Mouse (Mus musculus) thymus, postnatal 0 days (tissue): ENCODE results near the gene Csnk1g2. TPM values are rescaled to one million over a fixed set of nuclear protein-coding genes. Genes with fewer than 3 reads are reported as not detected.
A peak's percentile ranks its signal among the peaks of the same experiment; 100 is the strongest.
"Not testable (repeated sequence)": the region's sequence is repeated elsewhere in the genome, so short reads cannot be mapped to it uniquely, and the experiment has no call there.

Experiments
- DNase-seq: peaks from one replicate; pipeline ENCODE4 v3.0.0-alpha.2; 2015; ENCODE audit warnings: low spot score
- polyA plus RNA-seq: library from polyadenylated mRNA; unstranded; fragments of >200 nt; fragmentation: Nextera tagmentation; extraction: Ambion mirVana; gene quantifications from 2 replicates; pipeline ENCODE4 v1.2.1, GENCODE M21; 2015

The Csnk1g2 gene
- polyA plus RNA-seq, 1 experiment from 2014 or later: 160 TPM

DNA sequence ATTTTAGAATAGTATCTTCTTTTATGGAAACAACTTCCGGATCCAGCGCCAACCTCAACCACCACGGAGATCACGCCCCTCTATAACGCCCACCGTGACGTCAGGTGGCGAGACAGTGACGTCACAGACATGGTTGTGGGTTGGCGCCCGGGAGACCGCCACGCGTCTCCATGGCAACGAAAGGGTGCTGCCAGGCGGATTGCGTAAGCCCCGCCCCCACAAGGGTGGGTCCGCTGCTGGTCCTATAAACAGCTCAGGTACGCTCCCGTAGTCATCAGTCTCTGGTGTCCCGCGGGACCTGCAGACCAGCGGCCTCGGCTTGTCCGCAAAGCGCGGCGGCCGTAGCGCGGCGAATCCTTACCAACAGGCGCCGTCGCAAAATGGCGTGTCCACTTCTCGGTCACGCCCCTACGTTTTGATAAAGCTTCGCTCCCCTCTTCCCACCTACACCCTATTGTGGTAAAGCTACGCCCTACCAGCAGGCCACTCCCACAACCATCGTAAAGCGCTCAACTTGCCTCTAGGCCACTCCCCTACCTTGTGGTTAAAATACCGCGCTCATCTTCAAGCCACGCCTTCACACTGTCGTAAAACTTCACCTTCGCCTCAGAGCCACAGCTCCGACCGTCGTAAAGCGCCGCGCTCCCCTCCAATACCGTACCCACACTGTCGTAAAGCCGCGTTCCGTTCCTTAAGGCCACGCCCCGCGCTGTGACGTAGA, 538 bp upstream of the Csnk1g2 start:
- peak; percentile 100 for DNase-seq

DNA sequence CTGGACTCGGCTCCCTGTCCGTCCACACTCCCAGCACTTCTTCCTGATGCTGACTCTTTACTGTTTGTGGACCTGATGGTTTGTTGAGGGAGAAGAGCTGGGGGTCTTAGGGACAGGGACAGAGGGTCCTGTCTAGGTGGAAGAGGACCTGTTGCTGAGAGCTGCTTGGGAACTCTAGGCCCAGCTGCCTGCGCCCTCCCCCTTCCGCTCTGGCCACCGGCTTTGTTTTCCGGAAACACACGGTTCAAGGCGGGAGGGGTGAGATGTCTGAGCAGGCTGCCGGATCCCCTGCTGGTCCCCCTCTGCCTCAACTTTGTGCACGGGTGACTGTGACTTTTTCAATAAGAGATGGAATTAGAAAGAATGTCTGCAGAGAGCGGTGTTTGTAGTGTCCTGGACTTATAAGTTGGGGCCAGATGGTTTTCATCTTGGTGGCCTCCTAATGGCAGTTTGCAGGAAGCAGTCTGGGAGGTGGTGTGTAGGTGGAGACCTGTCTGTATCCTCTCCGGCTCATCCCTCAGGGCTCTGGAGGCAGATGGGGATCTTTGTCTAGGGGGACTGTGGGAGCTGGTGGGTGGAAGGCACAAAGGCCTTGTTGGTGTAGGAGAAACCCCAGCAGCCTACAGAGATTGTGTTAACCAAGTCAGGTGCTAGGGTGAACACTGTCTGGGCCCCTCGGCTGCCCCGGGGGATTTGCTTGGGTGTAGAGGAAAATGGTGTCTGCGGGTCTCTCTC, 986 bp downstream of the Csnk1g2 start:
- peak; percentile 76 for DNase-seq

DNA sequence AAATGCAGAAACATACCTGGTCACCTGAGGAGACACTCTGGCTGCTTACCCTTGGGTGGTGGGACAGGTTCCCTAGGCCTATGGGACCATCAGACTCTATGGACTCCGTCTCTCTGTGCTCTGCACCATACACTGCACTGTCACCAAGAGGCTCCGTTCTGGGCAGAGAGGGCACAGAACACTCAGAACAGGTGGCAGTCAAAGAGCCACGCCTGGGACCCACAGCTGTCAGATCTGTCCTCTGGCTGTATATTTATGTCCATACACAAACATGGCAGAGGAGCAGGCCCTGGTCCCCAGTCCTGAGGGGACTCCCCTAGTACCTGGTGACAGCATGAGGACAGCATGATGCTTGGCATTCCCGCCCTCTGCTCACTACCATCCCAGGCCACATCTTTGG, 3.1 kb downstream of the Csnk1g2 start:
- no peak for DNase-seq

DNA sequence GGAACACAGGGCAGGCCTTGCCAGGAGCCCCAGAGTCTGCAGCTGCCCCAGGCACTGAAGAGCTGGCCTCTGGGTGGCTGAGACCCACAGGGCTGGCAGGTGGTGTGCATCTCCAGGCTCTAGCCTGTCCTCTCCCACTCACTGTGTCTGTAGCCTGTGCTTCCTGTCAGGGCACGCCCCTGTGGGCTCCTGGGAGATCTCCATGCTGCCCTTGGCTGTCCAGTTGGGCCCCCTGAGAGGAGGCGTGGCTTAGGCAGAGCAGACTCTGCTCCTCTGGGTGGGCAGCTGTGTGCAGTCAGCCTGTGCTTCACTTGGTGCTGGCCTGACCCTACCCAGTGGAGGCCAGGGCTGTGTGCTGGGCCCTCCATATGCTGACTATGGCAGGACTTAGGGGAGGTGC, 5.0 kb downstream of the Csnk1g2 start:
- DNase-seq: no peak

DNA sequence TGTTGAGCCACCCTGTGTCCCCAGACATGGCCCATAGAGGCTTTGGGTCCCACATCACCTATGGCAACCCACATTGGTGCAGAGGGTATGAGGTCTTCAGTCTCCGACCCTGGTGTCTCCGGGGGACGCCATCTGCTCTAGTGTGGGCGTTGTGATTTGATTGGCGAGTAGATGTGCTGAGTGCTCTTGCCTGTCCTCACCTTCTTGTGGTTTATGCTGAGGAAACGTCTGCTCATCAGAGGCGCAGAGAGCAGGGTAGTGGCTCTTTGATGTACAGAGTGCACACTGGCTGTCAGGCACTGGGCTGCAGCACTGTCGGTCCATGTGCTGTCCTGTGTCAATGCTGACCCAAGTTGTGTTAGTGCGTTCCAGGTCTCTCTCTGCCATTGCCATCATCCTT, 6.3 kb downstream of the Csnk1g2 start:
- DNase-seq: peak; percentile 33

DNA sequence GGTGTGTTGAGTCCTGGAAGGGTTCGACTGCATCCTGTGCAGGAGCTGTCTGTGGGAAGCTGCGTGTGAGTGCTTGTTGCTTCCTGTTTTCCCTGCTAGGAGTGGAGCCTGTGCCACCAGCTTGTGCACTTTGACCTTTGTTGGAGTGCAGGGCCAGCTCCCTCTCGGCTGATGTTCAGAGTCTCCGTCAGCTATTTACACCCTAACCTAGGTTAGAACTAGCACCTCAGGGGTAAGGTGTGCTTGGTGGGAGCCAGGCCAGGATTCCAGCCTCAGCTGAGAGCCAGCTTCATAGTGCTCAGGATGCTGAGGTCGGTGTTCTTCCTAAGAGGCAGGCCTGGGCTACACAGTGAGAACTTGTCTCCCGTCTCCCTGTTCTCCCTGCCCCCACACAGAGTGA, 12.7 kb downstream of the Csnk1g2 start:
- no peak for DNase-seq

DNA sequence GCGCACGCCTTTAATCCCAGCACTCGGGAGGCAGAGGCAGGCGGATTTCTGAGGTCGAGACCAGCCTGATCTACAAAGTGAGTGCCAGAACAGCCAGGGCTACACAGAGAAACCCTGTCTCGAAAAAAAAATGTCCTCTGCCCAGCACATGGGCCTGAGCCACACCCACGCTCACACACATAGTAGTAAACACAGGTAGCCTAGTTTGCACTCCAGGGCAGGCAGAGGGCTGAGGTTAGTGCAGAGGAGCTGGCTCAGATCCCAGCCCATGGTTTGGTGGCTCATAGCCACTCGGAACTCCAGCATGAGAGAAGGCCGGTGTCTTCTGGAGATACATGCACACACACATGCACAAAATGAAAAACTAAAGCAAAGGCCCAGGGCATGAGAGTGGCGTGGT, 24.3 kb downstream of the Csnk1g2 start:
- DNase-seq: no peak

DNA sequence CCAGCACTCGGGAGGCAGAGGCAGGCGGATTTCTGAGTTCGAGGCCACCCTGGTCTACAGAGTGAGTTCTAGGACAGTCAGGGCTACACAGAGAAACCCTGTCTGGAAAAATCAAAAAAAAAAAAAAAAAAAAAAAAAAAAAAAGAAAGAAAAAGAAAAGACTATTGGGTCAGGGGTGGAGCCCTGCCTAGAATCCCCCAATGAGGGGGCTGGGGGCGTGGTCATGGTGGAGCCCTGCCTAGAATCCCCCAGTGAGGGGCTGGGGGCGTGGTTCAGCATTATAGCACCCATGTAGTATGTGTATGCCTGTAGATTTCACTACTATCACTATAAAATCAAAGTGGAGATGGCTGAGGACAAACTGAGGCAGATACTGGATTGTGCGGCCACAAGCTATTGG, 27.3 kb downstream of the Csnk1g2 start:
- DNase-seq: not testable (repeated sequence)

DNA sequence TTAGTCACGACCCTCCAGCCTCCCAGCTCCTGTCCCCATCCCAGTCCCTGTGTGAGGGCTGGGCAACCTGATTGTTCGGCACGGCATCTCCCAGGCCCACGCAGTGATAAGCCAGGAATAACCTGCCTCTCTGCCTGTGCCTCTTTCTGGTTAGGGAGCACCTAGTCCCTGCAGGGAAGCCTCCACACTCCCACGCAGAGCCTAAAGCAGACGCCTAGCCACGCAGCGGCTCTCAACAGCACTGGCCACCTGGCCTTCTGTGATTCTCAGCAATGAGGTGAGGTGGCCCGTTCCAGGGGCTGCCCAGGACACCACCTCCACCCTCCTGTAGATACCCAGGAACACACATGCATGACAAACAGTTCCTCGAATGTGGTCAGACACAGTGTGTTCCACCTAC, 27.8 kb downstream of the Csnk1g2 start:
- no peak for DNase-seq

DNA sequence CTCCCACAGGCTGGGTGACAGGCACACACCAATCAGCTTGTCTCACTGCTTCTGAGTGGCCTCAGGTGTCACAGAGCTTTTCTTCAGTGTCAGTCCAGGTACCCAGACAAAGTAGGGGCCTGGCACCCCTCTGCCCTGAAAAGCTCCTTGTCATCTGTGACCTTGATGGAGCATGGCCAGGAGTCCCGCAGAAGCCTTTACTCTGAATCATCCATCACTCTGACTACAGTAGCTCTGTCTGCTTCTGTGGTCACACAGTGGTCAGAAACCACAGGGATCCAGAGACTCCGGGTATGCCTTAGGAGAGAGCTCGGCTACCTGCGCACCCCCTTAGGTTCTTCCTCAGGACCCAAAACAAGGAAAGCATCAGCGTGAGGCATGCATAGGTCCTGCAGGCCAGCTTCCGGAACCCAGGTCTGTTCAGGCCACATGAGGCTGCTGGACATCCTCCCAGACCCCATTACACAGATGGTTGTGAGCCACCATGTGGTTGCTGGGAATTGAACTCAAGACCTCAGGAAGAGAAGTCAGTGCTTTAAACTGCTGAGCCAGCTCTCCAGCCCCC, 30.6 kb downstream of the Csnk1g2 start:
- no peak for DNase-seq

DNA sequence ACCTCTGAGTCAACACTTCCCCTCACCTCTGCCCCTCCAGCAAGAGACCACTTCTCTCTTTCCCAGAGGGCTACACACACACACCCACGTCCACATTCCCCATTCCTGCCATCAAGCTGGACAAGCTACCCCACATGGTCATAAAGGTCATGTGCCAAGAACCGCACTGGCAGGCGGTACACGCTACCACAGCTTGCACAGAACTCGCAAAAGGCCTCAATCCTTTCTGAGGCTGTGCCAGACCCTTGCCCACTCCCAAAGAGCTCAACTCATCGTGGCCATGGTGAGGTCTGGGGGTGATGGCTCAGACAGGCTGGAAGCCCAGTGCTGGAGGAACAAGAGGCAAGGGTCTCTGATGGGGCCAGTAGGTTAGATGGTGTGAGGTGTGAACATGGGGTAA, 32.2 kb downstream of the Csnk1g2 start:
- DNase-seq: no peak

DNA sequence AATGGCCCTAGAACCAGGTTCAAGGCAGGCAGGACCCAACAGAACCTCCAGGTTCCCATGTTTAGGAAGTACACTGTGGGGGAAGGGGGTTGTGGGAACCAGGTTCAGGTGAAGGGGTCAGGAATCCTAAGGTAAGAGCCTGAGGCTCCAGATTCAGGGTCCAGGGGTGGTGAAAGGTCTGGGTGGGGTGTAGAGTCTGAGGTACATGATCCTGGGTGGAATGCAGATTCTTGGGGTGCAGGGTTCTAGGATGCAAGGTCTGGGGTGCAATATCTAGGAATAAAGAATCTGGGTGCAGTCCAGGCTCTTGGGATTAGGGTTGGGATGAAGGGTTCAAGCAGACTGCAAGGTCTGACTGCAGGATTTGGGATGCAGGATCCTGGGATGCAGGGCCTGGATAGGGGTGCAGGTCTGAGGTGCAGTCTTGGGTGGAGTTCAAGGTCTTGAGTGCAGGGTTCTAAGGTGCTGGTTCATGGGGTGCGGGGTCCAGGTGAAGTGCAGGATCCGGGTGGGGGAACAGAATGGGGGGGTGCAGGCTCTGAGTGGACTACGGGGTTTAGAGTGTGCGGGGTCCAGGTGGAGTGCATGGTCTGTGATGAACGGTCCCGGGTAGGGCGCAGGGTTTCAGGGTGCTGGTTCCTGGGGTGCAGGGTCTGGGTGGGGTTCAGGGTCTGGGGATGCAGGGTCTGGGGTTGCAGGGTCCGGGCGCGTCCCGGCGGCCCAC, 32.9 kb downstream of the Csnk1g2 start:
- no peak for DNase-seq

DNA sequence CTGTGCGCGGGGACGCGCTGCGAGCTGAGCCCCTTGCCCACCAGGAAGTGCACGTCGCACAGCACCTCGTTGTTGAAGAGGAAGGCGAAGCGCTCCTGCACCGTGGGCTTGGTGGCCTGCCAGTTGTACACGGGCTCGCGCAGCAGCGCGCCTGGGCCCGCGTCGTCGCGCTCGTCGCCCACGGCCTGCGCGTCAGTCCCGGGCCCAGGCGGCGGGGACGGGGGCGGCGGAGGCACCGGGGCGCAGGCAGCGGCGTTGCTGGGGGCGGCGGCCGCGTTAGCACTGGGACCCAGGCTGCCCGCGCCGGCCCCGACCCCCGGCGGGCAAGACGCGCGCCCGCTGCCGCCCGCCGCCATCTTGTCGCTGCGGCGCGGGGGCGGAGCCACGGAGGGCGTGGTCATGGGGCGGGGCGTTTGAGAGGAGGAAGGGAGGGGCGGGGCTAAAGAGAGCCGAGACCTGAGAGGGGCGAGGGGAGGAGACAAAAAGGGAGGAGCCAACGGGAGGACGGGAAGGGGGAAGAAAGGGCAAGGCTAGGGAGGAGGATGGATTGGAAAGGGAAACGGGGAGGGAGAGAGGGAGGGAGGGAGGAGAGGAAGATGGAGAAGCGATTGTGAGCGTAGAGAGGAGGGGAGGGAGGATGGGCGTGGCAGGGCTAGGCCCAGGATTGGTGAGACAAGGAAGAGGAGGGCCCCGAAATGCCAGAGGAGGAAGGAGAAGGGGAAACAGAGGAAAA, 33.7 kb downstream of the Csnk1g2 start:
- peak; percentile 94 for DNase-seq

DNA sequence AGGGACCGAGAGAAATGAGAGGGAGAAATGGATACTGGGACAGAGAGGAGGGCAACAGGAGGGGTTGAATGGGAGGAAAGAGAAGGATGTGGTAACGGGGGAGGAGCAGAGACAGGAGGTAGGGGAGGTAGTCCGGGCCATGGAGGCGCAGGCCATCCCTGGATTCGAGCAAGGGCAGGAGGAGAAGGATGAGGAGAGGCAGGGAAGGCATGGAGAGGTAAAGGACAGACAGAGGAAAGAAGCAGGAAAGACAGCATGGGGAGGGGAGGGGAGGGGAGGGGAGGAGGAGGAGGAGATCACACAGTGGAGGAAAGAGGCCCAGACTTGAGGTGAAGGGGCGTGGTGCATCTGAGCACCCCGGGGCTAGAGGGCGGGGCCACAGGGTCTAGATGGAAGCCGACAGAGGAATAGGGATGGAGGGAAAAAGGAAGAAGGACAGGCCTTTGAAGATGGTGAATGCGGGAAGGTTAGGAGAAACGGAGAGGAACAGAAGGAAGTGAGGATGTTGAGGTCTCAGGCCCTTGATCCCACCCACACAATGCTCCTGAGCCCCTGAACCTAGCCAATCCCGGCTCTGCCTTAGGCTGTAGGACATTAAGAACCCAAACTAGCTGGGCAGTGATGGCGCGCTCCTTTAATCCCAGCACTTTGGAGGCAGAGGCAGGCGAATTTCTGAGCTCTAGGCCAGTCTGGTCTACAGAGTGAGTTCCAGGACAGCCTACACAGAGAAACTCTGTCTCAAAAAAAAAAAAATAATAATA, 34.4 kb downstream of the Csnk1g2 start, which contains the start of gene Btbd2:
Gene Btbd2, minus strand, starts transcription at position 209 of the 761 bp plus-strand sequence.
- DNase-seq: no peak

DNA sequence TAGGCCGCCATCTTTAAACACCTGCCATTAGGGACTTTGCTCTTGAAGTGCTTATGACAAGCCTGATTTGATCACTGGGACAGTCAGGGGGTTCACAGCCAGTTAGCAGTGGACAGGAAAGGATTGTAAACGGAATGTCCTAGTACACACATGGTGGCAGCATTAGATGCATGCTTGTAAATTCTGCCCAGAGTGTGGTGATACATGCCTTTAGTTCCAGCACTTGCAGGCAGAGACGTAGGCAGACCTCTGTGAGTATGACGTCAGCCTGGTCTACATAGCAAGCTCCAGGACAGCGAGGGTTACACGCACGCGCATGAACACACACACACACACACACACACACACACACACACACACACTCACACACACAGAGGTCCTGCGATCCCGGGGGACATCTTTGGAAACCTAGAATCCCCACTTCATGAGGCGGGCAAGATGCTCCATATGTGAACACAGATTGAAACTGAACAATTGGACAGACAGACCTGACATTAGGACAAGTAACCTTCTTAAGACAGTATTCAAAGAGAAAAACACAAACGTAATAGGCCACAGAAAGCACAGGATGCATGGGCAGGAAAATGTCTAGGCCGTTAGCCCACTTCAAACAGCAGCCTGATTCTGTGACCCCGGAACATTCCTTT, 35.7 kb downstream of the Csnk1g2 start:
- peak; percentile 52 for DNase-seq

DNA sequence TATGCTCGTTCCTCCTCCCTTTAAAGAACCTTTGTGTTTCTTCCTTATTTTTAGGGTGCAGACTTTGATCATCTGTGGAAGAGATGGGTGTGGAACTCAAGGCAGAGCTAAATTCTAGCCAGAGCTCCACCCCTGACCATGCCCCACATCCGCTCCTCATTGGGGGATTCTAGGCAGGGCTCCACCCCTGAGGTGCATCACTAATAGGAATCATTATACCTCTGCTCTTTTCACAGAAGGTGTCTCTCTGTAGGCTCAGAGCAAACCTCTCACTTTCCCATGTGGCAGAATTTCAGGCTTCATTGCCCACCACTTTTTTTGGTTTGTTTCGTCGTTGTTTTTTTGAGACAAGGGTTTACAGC, 36.2 kb downstream of the Csnk1g2 start:
- DNase-seq: peak; percentile 60

DNA sequence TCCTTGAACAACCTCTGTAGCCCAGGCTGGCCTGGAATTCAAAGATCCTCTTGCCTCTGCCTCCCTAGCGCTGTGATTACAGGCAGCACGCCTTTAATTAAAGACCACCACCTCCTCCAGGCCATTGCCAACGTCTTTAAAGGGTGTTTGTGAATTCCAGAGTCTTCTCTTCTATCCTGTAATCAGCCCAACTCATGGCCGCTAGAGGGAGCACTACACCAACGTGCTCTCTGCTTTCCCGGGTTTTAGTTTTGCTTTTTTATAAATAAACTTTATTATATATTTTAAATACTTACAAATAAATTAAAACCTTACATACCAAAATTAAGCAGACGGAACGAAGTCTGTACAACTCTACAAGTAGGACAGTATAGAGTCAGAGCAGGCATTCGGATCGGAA, 36.6 kb downstream of the Csnk1g2 start:
- peak; percentile 72 for DNase-seq

DNA sequence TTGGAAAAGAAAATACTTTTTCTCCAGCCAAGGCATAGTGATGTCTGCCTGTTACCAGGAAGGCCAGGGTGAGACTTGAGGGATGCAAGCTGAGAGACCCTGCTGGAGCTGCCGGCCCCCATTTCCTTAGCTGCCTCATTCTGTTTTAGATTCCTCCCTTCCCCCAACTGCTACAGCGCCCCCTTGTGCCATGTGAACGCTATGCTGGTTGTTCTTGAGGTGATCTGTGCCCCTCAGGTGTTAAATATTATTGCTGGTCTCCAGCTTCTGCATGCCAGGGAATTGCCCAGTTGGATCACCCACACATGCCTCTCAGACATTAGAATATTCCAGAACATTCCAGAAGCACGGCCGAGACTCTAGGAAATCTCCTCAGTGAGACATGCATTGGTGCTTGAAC, 38.5 kb downstream of the Csnk1g2 start:
- peak; percentile 83 for DNase-seq

DNA sequence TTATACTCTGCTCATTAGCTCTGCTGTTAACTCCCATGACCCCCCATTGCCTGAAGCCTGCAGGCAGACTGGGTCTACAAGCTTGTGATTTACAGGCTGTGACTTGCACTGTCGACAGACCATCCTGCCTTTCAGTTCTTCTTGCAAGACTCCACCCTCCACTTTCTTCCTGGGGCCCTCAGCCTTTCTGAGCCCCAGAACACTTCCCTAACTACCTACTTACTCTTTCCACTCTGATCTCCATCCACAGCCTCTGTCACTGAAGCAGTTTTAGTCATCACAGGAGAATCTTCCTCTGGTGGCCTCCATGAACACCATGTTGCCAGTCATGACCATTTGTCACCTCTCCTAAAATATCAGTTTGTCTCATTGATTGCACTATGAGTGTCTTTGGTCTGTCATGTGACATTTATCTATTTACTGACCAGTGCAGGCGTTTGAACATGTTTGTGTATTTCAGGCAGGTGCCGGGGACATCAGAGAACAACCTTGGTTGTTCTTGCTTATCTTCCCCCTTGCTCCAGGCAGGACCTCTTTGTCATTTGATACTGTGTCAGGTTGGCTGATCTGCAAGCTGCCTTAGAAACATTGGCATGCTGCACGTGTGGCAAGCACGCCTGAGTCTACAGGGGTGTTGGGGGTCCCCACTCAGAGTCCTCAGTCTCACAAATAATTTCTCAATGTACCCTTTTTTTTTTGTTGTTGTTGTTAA, 41.0 kb downstream of the Csnk1g2 start:
- peak; percentile 30 for DNase-seq
